Mouse (Mus musculus): ENCODE measurements at regions not wholly inside any gene's neighbourhood (a gene's known extent, or its start where the extent isn't known, plus 50 kb on each side); places are given as distances from the start of the nearest gene placed in this dataset.

DNA sequence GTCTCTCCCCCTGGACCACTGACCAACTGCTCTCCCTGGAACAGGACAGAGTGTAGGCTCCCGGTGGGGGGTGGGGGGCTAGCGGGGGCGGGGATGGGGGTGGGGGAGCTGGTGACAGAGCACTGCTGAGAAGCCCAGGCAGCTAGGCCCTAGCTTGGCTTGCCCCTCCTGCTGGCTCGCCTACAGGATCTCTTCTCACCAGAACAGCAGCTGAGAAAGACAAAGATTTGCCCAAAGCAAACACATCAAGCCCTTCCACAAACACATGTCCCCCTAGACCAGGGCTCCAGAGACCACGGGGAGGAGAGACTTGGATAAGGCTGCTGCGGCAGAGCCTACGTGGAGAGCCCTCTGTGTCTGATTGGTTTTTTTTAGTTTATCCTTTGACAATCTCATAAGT is 100.8 kb downstream of the 1700001O22Rik start:
- TF ChIP-seq CTCF (IDR thresholded peaks at IDR 0.05; ENCODE audit: borderline replicate concordance, insufficient read depth, low read length) (no peak), POLR2A (IDR thresholded peaks at IDR 0.05; ENCODE audit: low read depth, low read length) (no peak)

Measured in embryonic fibroblast, embryonic 13.5 days (primary cell).